Mouse (Mus musculus): ENCODE data around the gene Lrrc56.

- TF ChIP-seq CTCF (IDR thresholded peaks at IDR 0.05; ENCODE audit: low read depth, low read length), result no peak
- no peak for TF ChIP-seq TAL1 (conservative IDR thresholded peaks at IDR 0.05; ENCODE audit: low read depth, low read length)
- TF ChIP-seq GATA1 (IDR thresholded peaks at IDR 0.05; ENCODE audit: borderline replicate concordance, low read length), result no peak
- TF ChIP-seq POLR2AphosphoS5 (IDR thresholded peaks at IDR 0.05; ENCODE audit: insufficient replicate concordance, low read depth, low read length), result no peak
Measured at GRCm38 (mm10) chr7:141173323-141173850, 20.6 kb upstream of the Lrrc56 start.
